Mouse (Mus musculus) cerebellum, adult (tissue): ENCODE data around the gene Atat1.

Experiments used
- ATAC-seq: cut with Nextera tagmentation; 2 replicates; pipeline ENCODE4 v1.9.2; 2017; ENCODE audit warnings: mild to moderate bottlenecking, moderate library complexity, mixed read lengths; ENCODE audit not compliant: insufficient number of reproducible peaks, low FRiP score, low TSS enrichment

The Atat1 gene

GRCm38 (mm10) chr17:35918276-35919059 lies 8.6 kb upstream of the Atat1 start:
- no peak for ATAC-seq

GRCm38 (mm10) chr17:35917463-35918251 lies 7.8 kb upstream of the Atat1 start:
- no peak for ATAC-seq

GRCm38 (mm10) chr17:35917143-35917462 lies 7.2 kb upstream of the Atat1 start:
- ATAC-seq, result no peak

- peak; percentile 85 for ATAC-seq
Measured at GRCm38 (mm10) chr17:35916297-35917142, 6.6 kb upstream of the Atat1 start, which contains the start of the genes Mrps18b and Ppp1r10. Gene Mrps18b (minus strand): TSS chr17:35916389. Gene Ppp1r10 (plus strand): TSS chr17:35916434.

- ATAC-seq, result peak; percentile 2; the same call in 1 of the 2 replicates
Measured at GRCm38 (mm10) chr17:35915538-35916296, 5.8 kb upstream of the Atat1 start.

- no peak for ATAC-seq
Measured at GRCm38 (mm10) chr17:35914975-35915374, 5.1 kb upstream of the Atat1 start.

- 0 out of 2 replicates have a peak, but pooled peaks have one; percentile 4 for ATAC-seq
Measured at GRCm38 (mm10) chr17:35909186-35909918, 523 bp downstream of the Atat1 start.

GRCm38 (mm10) chr17:35907609-35908008 lies 2.3 kb downstream of the Atat1 start:
- no peak for ATAC-seq

- no peak for ATAC-seq
Measured at GRCm38 (mm10) chr17:35905587-35905986, 4.3 kb downstream of the Atat1 start.

- no peak for ATAC-seq
Measured at GRCm38 (mm10) chr17:35903992-35904355, 5.9 kb downstream of the Atat1 start.

- no peak for ATAC-seq
Measured at GRCm38 (mm10) chr17:35903343-35903991, 6.4 kb downstream of the Atat1 start.

GRCm38 (mm10) chr17:35900636-35901035 lies 9.2 kb downstream of the Atat1 start:
- no peak for ATAC-seq

- ATAC-seq, result peak; percentile 27
Measured at GRCm38 (mm10) chr17:35897644-35898573, 12.0 kb downstream of the Atat1 start.

- ATAC-seq, result peak; percentile 87
Measured at GRCm38 (mm10) chr17:35896781-35897643, 12.9 kb downstream of the Atat1 start, which contains the start of gene 2310061I04Rik. Gene 2310061I04Rik (minus strand): TSS chr17:35897431.

GRCm38 (mm10) chr17:35887725-35888124 lies 22.1 kb downstream of the Atat1 start:
- no peak for ATAC-seq

- no peak for ATAC-seq
Measured at GRCm38 (mm10) chr17:35883777-35884176, 26.1 kb downstream of the Atat1 start.

- ATAC-seq, result no peak
Measured at GRCm38 (mm10) chr17:35882924-35883323, 27.0 kb downstream of the Atat1 start.
